Mouse (Mus musculus) spleen, embryonic (tissue): ENCODE data around the gene Cd81.

Source experiments
- CTCF ChIA-PET: fragments of 350-600 bp; sonication (Branson Sonifier 250); formaldehyde crosslinking; loops from one replicate; lab custom pipeline; 2022; lab: Charles Lee

Gene Cd81

DNA sequence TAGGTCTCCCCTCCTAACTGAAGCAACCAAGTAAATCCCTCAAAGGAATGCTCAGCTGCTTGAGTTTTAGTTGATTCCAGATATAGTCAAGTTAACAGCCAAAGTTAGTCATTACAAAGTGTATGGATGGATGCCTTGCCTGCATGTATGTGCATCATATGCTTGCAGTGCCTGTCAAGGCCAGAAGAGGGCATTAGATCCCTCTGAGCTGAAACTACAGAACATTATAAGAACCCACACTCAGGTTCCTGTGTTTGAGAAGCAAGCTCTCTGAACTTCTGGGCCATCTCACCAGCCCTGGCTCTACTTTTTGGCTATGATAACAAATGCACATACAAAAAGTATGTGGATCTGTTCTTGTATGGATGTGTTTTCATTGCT is 7.7 kb upstream of the Cd81 start:
- CTCF ChIA-PET, result no interaction called here

- CTCF ChIA-PET, result no interaction called here
These were observed 6.2 kb upstream of the Cd81 start for GRCm38 (mm10) chr7:143046358-143046757.

- CTCF ChIA-PET, result no interaction called here
These were observed 3.2 kb upstream of the Cd81 start for GRCm38 (mm10) chr7:143049331-143049730.

DNA sequence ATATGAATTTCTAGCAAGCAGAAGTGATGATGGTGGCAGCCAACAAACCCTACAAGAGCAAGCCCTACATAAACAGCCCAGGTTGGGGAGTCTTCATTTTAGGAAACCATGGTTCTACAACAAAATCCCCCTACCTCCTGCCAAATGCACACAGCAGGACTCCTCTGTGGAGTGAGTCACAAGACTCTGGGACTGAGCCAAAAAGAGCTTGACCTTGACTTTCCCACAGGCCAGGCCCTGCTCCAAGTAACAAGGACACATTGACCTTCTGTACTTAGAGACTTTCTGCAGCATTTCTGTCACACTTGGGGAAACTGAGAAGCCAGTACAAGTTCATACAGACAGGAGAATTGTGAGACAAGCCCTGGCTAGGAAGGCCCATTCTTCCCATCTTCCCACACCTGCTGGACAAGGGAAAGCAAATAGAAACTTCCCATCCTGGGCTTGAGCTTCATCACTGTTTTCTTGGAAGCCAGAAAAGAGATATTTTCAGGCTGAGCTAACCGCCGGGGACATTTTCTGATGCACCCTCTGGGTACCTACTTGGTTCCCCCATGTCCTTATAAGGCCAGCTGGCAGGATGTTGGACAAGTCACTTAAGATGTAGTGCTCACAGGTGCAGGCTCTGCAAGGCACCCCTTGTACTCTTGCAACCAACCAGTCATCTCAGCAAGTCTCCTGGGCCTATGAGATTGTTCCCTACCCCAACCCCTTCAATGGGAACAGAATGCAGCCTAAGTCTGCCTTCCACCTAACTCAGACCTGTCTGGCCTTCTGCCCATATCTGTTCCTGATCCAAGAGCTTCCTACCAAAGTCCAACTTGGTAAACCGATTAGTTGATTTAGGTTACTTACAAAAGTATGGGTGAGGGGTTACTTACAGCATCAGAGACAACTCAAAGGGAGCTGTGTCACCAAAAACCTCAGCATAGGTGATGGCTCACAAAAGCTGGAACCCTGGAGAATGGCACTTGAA is 2.4 kb upstream of the Cd81 start:
- CTCF ChIA-PET, result no interaction called here

DNA sequence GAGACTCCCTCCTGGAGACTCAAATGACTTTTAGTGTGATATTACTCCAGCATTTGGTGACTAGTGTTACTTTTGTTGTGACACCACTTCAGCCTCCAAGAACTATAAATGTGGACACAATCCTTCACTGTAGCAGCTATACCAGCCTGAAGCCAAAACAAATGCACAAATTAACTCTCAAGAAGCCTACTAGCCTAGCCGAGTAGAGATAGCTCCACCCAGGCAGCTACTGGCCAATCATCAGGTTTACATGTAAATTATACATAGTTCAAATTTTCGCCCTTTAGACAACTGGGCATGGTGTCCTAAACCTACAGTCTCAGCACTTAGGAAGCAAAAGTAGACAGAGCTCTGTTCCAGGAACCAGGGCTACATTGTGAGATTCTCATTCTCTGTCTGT is 1.2 kb upstream of the Cd81 start:
- CTCF ChIA-PET, result no interaction called here

- CTCF ChIA-PET, result interaction anchor here (0.8 to 2.0 kb wide), 4 partner anchors 14 to 48 kb away, joined by 3 to 13 read pairs (median 3); partner anchors contain the start of gene Tspan32
These were observed 715 bp downstream of the Cd81 start for GRCm38 (mm10) chr7:143053008-143053899.

- CTCF ChIA-PET, result interaction anchor here (0.8 to 2.0 kb wide), 2 partner anchors 21 to 45 kb away, joined by 3 to 13 read pairs; no protein-coding TSS in a partner anchor
These were observed 1.5 kb downstream of the Cd81 start for GRCm38 (mm10) chr7:143053961-143054611.

DNA sequence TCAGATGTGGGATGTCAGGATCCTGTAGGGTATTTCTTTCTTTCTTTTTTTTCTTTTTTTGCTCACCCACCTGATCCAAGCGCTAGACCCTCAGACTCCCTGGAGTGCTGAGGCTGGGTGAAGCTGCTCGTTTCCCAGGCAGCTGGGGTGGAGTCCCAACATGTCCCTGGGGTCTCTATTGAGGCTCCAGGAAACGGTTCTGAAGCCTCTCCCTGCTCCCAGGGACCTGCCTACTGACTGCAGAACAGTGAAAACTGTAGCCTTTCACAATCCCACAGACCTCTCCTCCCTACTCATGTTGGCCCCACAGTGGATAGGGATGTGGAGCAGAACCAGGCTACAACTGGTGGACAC is 2.0 kb downstream of the Cd81 start:
- CTCF ChIA-PET, result no interaction called here

GRCm38 (mm10) chr7:143055001-143055400 is 2.5 kb downstream of the Cd81 start:
- CTCF ChIA-PET, result no interaction called here

DNA sequence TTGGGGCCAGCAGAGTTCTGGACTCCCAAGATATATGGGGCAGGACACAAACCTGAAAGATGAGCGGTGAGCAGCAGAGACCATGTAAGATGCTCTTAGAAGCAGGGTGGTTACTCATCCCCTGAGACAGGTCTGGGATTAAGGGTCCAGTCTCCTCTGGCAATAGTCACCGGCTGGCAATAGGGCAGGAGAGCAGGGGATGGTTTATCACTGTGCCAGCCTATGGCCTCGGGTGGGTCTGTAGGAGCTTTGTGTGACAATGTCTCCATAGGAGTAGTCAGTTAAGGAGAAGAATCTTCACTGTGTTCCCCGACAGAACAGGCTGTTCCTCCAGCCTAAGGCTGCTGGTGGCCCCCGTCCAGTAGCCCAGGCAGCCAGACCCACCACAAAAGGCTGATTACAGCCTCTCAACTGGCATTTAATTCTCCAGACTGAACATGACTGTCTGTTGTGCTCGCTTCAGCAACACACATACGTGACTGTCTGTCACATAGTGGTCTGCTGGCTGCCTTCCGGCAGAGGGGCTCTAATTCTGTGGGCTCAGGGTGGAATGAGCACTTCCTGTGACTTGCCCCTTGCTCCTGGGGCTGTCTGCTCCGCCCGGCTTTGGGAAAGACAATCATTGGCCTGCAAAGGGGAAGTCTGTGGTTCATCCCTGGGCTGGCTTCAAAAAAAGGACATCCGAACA is 3.1 kb downstream of the Cd81 start:
- CTCF ChIA-PET, result no interaction called here

GRCm38 (mm10) chr7:143057023-143057422 is 4.5 kb downstream of the Cd81 start:
- CTCF ChIA-PET, result no interaction called here

- CTCF ChIA-PET, result no interaction called here
These were observed 5.2 kb downstream of the Cd81 start for GRCm38 (mm10) chr7:143057667-143058220.

DNA sequence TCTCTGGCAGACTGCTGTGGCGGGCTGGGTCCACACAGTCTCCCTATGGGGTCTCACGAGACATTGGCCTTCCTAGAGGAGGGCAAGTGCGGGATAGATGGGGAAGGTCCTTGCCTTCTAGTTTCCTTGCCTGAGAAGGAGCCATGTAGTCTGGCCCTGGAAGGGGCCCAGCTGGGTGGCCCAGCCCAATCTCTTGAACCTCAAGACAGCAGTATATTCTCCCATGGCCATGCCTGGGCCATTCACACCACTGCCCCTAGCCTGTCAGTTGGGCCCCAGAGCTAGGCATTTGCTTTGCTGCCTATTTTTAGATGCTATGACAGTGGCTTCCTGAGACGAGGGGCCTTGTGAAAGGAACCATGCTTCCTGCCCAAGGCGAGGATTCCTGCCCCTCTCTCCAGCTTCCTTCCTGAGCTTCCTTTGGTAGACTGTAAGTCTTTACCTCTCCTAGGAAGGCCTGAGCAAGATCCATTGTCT is 5.7 kb downstream of the Cd81 start:
- CTCF ChIA-PET, result no interaction called here

GRCm38 (mm10) chr7:143059202-143059870 is 6.8 kb downstream of the Cd81 start:
- CTCF ChIA-PET, result interaction anchor here (0.9 kb wide), 1 partner anchor 9 kb away, joined by 4 read pairs; no protein-coding TSS in a partner anchor

DNA sequence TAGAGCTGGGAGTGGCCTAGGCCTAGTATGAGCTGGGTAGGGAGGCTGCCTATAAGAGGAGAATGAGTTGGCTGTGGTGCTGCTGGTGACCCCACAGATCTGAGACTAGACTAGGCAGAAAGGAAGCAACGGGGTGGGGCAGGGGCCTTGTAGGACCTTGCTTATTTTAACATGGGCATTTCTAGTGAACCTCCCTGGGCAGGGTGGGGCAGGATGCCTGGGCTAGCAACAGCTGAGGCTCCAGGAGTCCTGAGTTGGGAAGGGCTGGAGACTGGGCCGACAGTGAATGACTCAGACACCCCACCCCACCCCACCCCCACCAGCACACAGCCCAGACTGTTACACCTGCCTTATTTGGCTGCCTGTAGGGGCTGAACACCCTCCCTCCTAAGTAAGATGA is 10.2 kb downstream of the Cd81 start:
- CTCF ChIA-PET, result interaction anchor here (0.6 kb wide), 1 partner anchor 947 kb away, joined by 4 read pairs; no protein-coding TSS in a partner anchor

DNA sequence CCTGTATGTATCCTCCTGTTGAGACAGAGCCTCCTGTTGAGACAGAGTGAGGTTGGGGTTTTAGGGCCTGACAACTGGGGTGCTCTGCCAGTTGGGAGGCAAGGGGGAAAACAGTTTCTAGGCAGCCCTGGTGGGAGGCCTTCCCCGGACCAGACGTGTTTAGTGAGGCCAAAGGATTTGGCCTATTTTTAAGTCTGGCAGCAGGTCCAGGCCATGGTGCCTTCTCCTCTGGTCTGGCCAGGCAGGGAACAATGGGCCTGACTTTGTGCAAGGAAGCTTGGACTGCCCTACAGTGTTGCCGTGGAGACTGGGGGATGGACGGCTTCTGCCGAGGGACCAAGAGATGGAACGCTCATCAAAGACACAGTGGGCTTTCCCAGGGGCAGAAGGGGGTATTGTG is 11.7 kb downstream of the Cd81 start:
- CTCF ChIA-PET, result no interaction called here

DNA sequence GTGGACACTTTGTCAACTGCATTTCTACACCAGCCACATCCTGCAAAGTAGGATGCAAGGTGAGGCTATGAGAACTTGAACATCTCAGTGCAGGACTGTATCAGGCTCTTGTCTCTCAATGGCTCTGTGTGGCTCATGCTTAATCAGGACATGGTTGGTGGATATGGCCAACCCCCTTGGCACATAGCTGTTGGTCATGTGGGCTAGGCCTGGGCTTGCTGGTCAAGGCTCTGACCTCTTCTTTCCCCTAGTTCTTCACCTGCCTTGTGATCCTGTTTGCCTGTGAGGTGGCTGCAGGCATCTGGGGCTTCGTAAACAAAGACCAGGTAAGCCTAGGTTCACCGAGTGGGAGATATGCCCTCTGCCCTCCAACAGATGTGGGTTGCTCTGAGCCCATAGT is 13.2 kb downstream of the Cd81 start:
- CTCF ChIA-PET, result no interaction called here

- CTCF ChIA-PET, result interaction anchor here (0.8 kb wide), 1 partner anchor 15 kb away, joined by 3 read pairs; the partner anchor contains the start of gene Cd81
These were observed 14.9 kb downstream of the Cd81 start for GRCm38 (mm10) chr7:143067469-143067868.

GRCm38 (mm10) chr7:143067897-143068296 is 15.4 kb downstream of the Cd81 start:
- CTCF ChIA-PET, result interaction anchor here (0.8 to 1.2 kb wide), 2 partner anchors 9 to 15 kb away, joined by 3 to 4 read pairs; partner anchors contain the start of gene Cd81
